Mouse (Mus musculus): ENCODE results near the gene Ackr3.

DNA sequence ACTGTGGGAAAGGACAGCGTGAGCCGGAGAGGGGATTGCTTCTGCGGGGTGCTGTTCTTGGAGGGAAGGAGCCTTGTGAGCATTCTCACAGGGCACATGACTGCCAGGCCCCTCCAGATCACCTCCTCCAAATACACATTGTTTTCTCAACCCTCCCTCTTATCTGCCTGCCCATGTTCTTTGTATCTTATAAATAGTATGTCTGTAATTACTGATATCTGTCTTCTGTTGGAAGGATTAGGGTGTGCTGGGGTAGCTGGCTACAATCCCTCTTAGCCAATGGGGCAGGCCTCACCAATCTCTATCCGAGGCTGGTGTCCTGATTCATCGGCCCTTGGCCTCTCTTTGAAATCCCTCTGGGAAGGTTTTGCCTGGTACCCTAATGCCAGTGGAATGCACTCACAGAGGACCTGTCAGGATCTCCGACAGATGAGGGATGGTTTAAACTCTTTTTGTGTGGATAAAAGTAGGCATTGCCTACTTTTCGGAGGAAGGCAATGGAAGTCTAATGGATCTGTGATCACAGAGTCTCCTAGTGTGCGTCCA lies 38.7 kb downstream of the Ackr3 start:
- TF ChIP-seq TAL1 (conservative IDR thresholded peaks at IDR 0.05; ENCODE audit: low read depth, low read length) (no peak), CTCF (IDR thresholded peaks at IDR 0.05; ENCODE audit: low read depth, low read length) (no peak), POLR2AphosphoS5 (IDR thresholded peaks at IDR 0.05; ENCODE audit: insufficient replicate concordance, low read depth, low read length) (no peak), GATA1 (IDR thresholded peaks at IDR 0.05; ENCODE audit: borderline replicate concordance, low read length) (no peak)

All from G1E (cell line).